Mouse (Mus musculus) lung, postnatal 4 days (tissue): ENCODE measurements around the gene Depdc5.
"Not testable (repeated sequence)": the region's sequence is repeated elsewhere in the genome, so short reads cannot be mapped to it uniquely, and the experiment has no call there.

Experiments used
- DNase-seq, 2 experiments: peaks; one replicate each; pipeline ENCODE4 v3.0.0; 2021

Gene Depdc5

GRCm38 (mm10) chr5:32914071-32914470 lies 50.6 kb downstream of the Depdc5 start:
- no peak for DNase-seq

- not testable (repeated sequence) for DNase-seq
These were observed 55.8 kb downstream of the Depdc5 start for GRCm38 (mm10) chr5:32919281-32919680.

- DNase-seq, result no peak
These were observed 59.4 kb downstream of the Depdc5 start for GRCm38 (mm10) chr5:32922906-32923305.

GRCm38 (mm10) chr5:32930761-32931160 lies 67.3 kb downstream of the Depdc5 start:
- no peak for DNase-seq

- no peak for DNase-seq
These were observed 71.2 kb downstream of the Depdc5 start for GRCm38 (mm10) chr5:32934654-32935053.

- DNase-seq, result no peak
These were observed 77.1 kb downstream of the Depdc5 start for GRCm38 (mm10) chr5:32940586-32940985.

- no peak for DNase-seq
These were observed 77.9 kb downstream of the Depdc5 start for GRCm38 (mm10) chr5:32941209-32941924.

GRCm38 (mm10) chr5:32950077-32950476 lies 86.6 kb downstream of the Depdc5 start:
- DNase-seq, result no peak

- DNase-seq, result no peak
These were observed 87.3 kb downstream of the Depdc5 start for GRCm38 (mm10) chr5:32950702-32951274.

GRCm38 (mm10) chr5:32955716-32956115 lies 92.2 kb downstream of the Depdc5 start:
- no peak for DNase-seq

- DNase-seq, result no peak
These were observed 98.1 kb downstream of the Depdc5 start for GRCm38 (mm10) chr5:32961616-32962015.

GRCm38 (mm10) chr5:32962581-32962980 lies 99.1 kb downstream of the Depdc5 start:
- no peak for DNase-seq

- no peak for DNase-seq
These were observed 113.0 kb downstream of the Depdc5 start for GRCm38 (mm10) chr5:32976541-32976940.

GRCm38 (mm10) chr5:32977179-32977578 lies 113.7 kb downstream of the Depdc5 start:
- no peak for DNase-seq

GRCm38 (mm10) chr5:32985379-32985778 lies 121.9 kb downstream of the Depdc5 start:
- DNase-seq, result no peak

GRCm38 (mm10) chr5:32987873-32988272 lies 124.4 kb downstream of the Depdc5 start:
- no peak for DNase-seq

- DNase-seq, result no peak
These were observed 126.6 kb downstream of the Depdc5 start for GRCm38 (mm10) chr5:32989959-32990640.

GRCm38 (mm10) chr5:32991152-32991551 lies 127.7 kb downstream of the Depdc5 start:
- peak; percentile 16 to 69 for DNase-seq

- DNase-seq, result no peak
These were observed 131.0 kb downstream of the Depdc5 start for GRCm38 (mm10) chr5:32994471-32994870.

- no peak for DNase-seq
These were observed 132.3 kb downstream of the Depdc5 start for GRCm38 (mm10) chr5:32995756-32996155.

GRCm38 (mm10) chr5:32996560-32996959 lies 133.1 kb downstream of the Depdc5 start:
- no peak for DNase-seq

- peak; percentile 50 to 58 for DNase-seq
These were observed 134.2 kb downstream of the Depdc5 start for GRCm38 (mm10) chr5:32997686-32998085.

GRCm38 (mm10) chr5:32998783-32999182 lies 135.3 kb downstream of the Depdc5 start:
- DNase-seq, result no peak

GRCm38 (mm10) chr5:33001111-33001510 lies 137.6 kb downstream of the Depdc5 start:
- no peak for DNase-seq
